Mouse (Mus musculus) adrenal gland, postnatal 0 days (tissue): ENCODE results near the gene Capza1. TPM values are rescaled to one million over a fixed set of nuclear protein-coding genes. Genes with fewer than 3 reads are reported as not detected.

Source experiments
- polyA plus RNA-seq: library from polyadenylated mRNA; unstranded; fragments of >200 nt; fragmentation: Nextera tagmentation; extraction: Ambion mirVana; gene quantifications from 2 replicates; pipeline ENCODE4 v1.2.1, GENCODE M21; 2015

The Capza1 gene
- 99.2 and 116 TPM in 2 replicates for polyA plus RNA-seq

GRCm38 (mm10) chr3:104863786-104864650 lies at the start of gene Capza1, which contains the start of gene St7l:
Gene Capza1, minus strand, starts transcription at chr3:104864505.
Gene St7l, plus strand, starts transcription at chr3:104864005.

GRCm38 (mm10) chr3:104817991-104818748 lies 46.1 kb downstream of the Capza1 start, which contains the start of gene Mov10:
Gene Mov10, minus strand, starts transcription at chr3:104818563.

GRCm38 (mm10) chr3:104788075-104788474 lies 76.2 kb downstream of the Capza1 start, which contains the start of gene Rhoc:
Gene Rhoc, plus strand, starts transcription at chr3:104788375.

GRCm38 (mm10) chr3:104781471-104781903 lies 82.8 kb downstream of the Capza1 start, which contains the start of gene Fam19a3:
Gene Fam19a3, minus strand, starts transcription at chr3:104781840.

GRCm38 (mm10) chr3:104780561-104781420 lies 83.5 kb downstream of the Capza1 start, which contains the start of gene Ppm1j:
Gene Ppm1j, plus strand, starts transcription at chr3:104781056.

Other genes with a start within 250 kb of the Capza1 start
- 34.8 and 40.0 TPM in 2 replicates for gene Slc16a1, start 225.8 kb downstream of the Capza1 start, polyA plus RNA-seq
- gene Ppm1j, start 83.4 kb downstream of the Capza1 start, polyA plus RNA-seq, result 1.3 and 2.7 TPM in 2 replicates
- 0.05 TPM in 1 of 2 replicates, not detected in the other for gene Fam19a3, start 82.7 kb downstream of the Capza1 start, polyA plus RNA-seq
- gene Rhoc, start 76.1 kb downstream of the Capza1 start, polyA plus RNA-seq, result 181 and 196 TPM in 2 replicates
- 30.3 and 45.5 TPM in 2 replicates for gene Mov10, start 45.9 kb downstream of the Capza1 start, polyA plus RNA-seq
- 26.1 and 34.7 TPM in 2 replicates for gene St7l, start 500 bp downstream of the Capza1 start, polyA plus RNA-seq
- gene Wnt2b, start 97.4 kb upstream of the Capza1 start, polyA plus RNA-seq, result 4.5 and 12.5 TPM in 2 replicates
- gene Cttnbp2nl, start 188.6 kb upstream of the Capza1 start, polyA plus RNA-seq, result 10.9 and 11.5 TPM in 2 replicates
- not detected in 2 replicates for gene 4930564D02Rik, start 202.3 kb upstream of the Capza1 start, polyA plus RNA-seq